Mouse (Mus musculus): ENCODE measurements around the gene Ptprm.

Gene Ptprm

GRCm38 (mm10) chr17:66707684-66708083 lies 646.6 kb downstream of the Ptprm start:
- no peak for DNase-seq

- no peak for DNase-seq
These were observed 652.7 kb downstream of the Ptprm start for GRCm38 (mm10) chr17:66701358-66702184.

- DNase-seq = no peak
These were observed 654.4 kb downstream of the Ptprm start for GRCm38 (mm10) chr17:66699896-66700295.

GRCm38 (mm10) chr17:66697650-66698049 lies 656.6 kb downstream of the Ptprm start:
- no peak for DNase-seq

- DNase-seq = no peak
These were observed 657.6 kb downstream of the Ptprm start for GRCm38 (mm10) chr17:66696531-66697172.

- DNase-seq = no peak
These were observed 659.9 kb downstream of the Ptprm start for GRCm38 (mm10) chr17:66694326-66694725.

- no peak for DNase-seq
These were observed 660.5 kb downstream of the Ptprm start for GRCm38 (mm10) chr17:66693676-66694304.

- no peak for DNase-seq
These were observed 661.1 kb downstream of the Ptprm start for GRCm38 (mm10) chr17:66692941-66693675.

GRCm38 (mm10) chr17:66688179-66688578 lies 666.1 kb downstream of the Ptprm start:
- no peak for DNase-seq

- no peak for DNase-seq
These were observed 666.7 kb downstream of the Ptprm start for GRCm38 (mm10) chr17:66687543-66687942.

- no peak for DNase-seq
These were observed 667.4 kb downstream of the Ptprm start for GRCm38 (mm10) chr17:66686701-66687489.

- no peak for DNase-seq
These were observed 670.8 kb downstream of the Ptprm start for GRCm38 (mm10) chr17:66683411-66683810.

- DNase-seq = peak in 1 of 2 experiments; percentile 14
These were observed 673.6 kb downstream of the Ptprm start for GRCm38 (mm10) chr17:66680662-66681061.

- no peak for DNase-seq
These were observed 679.6 kb downstream of the Ptprm start for GRCm38 (mm10) chr17:66674667-66675066.

GRCm38 (mm10) chr17:66671715-66672230 lies 682.5 kb downstream of the Ptprm start:
- DNase-seq = no peak

GRCm38 (mm10) chr17:66671287-66671686 lies 683.0 kb downstream of the Ptprm start:
- no peak for DNase-seq

GRCm38 (mm10) chr17:66665791-66666190 lies 688.5 kb downstream of the Ptprm start:
- DNase-seq = no peak

GRCm38 (mm10) chr17:66665201-66665756 lies 689.0 kb downstream of the Ptprm start:
- no peak for DNase-seq

- no peak for DNase-seq
These were observed 689.5 kb downstream of the Ptprm start for GRCm38 (mm10) chr17:66664796-66665195.

- DNase-seq = no peak
These were observed 695.0 kb downstream of the Ptprm start for GRCm38 (mm10) chr17:66659242-66659641.

- no peak for DNase-seq
These were observed 716.1 kb downstream of the Ptprm start for GRCm38 (mm10) chr17:66637951-66638722.
